In the genomic region with DNA sequence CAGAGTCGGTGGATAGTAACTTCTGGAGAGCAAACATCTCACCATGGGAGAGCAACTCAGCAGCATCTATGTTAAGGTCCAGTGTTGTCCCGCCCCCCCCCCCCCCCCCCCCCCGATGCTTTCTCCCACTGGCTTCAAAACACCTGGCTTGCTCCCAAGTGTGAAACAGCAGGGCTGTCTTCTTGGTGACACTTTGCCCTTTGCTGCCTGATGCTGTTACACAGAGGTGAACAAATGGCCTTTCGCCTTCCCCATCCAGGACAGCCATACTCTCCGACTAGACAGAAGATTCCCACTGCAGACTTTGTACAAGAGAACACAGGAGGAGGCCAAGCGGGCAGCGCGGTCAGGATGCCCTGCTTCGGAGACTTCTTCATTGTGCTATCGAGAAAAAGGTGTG, we compare ENCODE assay signal across 30 mouse cellular contexts.
"Had no signal": no experiment of that assay in that cellular context is flagged by ENCODE, and none has a peak within 500 bp of the region (broad histone marks: within the 10 kb centered on the region; RNA-seq: fewer than 3 reads in every experiment).

No protein-coding gene starts in this region.

- H3K36me3 ChIP-seq: limb, embryonic 10.5 days; limb, embryonic 12.5 days; limb, embryonic 13.5 days; limb, embryonic 15.5 days; liver, embryonic 12.5 days; liver, embryonic 13.5 days; liver, embryonic 15.5 days; lung, embryonic 15.5 days; midbrain, embryonic 10.5 days; midbrain, embryonic 12.5 days; midbrain, embryonic 13.5 days; midbrain, embryonic 15.5 days; neural tube, embryonic 12.5 days had no signal

- H3K4me3 ChIP-seq: left cerebral cortex, adult 2 months; limb, embryonic 10.5 days; limb, embryonic 12.5 days; limb, embryonic 13.5 days; limb, embryonic 15.5 days; liver, embryonic 12.5 days; liver, embryonic 13.5 days; liver, embryonic 15.5 days; lung, embryonic 15.5 days; megakaryocyte, embryonic 14.5 days; midbrain, embryonic 10.5 days; midbrain, embryonic 12.5 days; midbrain, embryonic 13.5 days; midbrain, embryonic 15.5 days; myocyte; neural tube, embryonic 12.5 days had no signal

- ATAC-seq: liver, embryonic 12.5 days; lung, postnatal 0 days; midbrain, embryonic 13.5 days; midbrain, embryonic 15.5 days; midbrain, embryonic 16.5 days had no signal

- H3K27ac ChIP-seq: left cerebral cortex, adult 2 months; limb, embryonic 10.5 days; limb, embryonic 12.5 days; limb, embryonic 13.5 days; limb, embryonic 15.5 days; liver, embryonic 12.5 days; liver, embryonic 13.5 days; liver, embryonic 14.5 days; liver, embryonic 15.5 days; lung, embryonic 15.5 days; macrophage; midbrain, embryonic 10.5 days; midbrain, embryonic 12.5 days; midbrain, embryonic 13.5 days; midbrain, embryonic 15.5 days; neural tube, embryonic 12.5 days had no signal

- H3K4me1 ChIP-seq: liver, embryonic 12.5 days; liver, embryonic 13.5 days; liver, embryonic 15.5 days; lung, embryonic 15.5 days; megakaryocyte, embryonic 14.5 days; midbrain, embryonic 12.5 days; midbrain, embryonic 13.5 days; midbrain, embryonic 15.5 days; neural tube, embryonic 12.5 days had no signal

- H3K9ac ChIP-seq: limb, embryonic 12.5 days; limb, embryonic 13.5 days; limb, embryonic 15.5 days; liver, embryonic 12.5 days; liver, embryonic 13.5 days; liver, embryonic 14.5 days; liver, embryonic 15.5 days; lung, embryonic 14.5 days; lung, embryonic 15.5 days; midbrain, embryonic 12.5 days; midbrain, embryonic 13.5 days; midbrain, embryonic 15.5 days; neural tube, embryonic 12.5 days had no signal

- H3K4me2 ChIP-seq: limb, embryonic 12.5 days; limb, embryonic 13.5 days; limb, embryonic 15.5 days; liver, embryonic 12.5 days; liver, embryonic 13.5 days; liver, embryonic 15.5 days; lung, embryonic 14.5 days; lung, embryonic 15.5 days; midbrain, embryonic 11.5 days; midbrain, embryonic 12.5 days; midbrain, embryonic 13.5 days; midbrain, embryonic 15.5 days; neural tube, embryonic 12.5 days had no signal

- H3K9me3 ChIP-seq: limb, embryonic 10.5 days; limb, embryonic 12.5 days; limb, embryonic 13.5 days; limb, embryonic 15.5 days; liver, embryonic 12.5 days; liver, embryonic 13.5 days; liver, embryonic 15.5 days; lung, embryonic 15.5 days; megakaryocyte, embryonic 14.5 days; midbrain, embryonic 10.5 days; midbrain, embryonic 12.5 days; midbrain, embryonic 13.5 days; midbrain, embryonic 15.5 days; neural tube, embryonic 12.5 days had no signal

- DNase-seq: left cerebral cortex, postnatal 4 days; liver, embryonic 13.5 days; lung, adult 18-20 months; lung, adult 2 months; lung, embryonic 14.5 days; lung, postnatal 10 days; lung, postnatal 14 days; lung, postnatal 36 days; lung, postnatal 4 days; midbrain, embryonic 14.5 days had no signal

- H3K27me3 ChIP-seq: limb, embryonic 12.5 days; limb, embryonic 13.5 days; limb, embryonic 15.5 days; liver, embryonic 12.5 days; liver, embryonic 13.5 days; liver, embryonic 15.5 days; lung, embryonic 15.5 days; midbrain, embryonic 12.5 days; midbrain, embryonic 13.5 days; midbrain, embryonic 15.5 days; neural tube, embryonic 12.5 days had no signal
